Mouse (Mus musculus) c-Kit-negative CD71-positive TER-119-positive erythroid progenitor cells, embryonic 14.5 days (primary cell): ENCODE results near the gene Slc4a1.
"Not testable (repeated sequence)": the region's sequence is repeated elsewhere in the genome, so short reads cannot be mapped to it uniquely, and the experiment has no call there.

ENCODE experiments used
- DNase-seq: peaks from one replicate; pipeline ENCODE4 v3.0.0-alpha.2; 2013; ENCODE audit warnings: low read depth, low spot score

Gene Slc4a1

DNA sequence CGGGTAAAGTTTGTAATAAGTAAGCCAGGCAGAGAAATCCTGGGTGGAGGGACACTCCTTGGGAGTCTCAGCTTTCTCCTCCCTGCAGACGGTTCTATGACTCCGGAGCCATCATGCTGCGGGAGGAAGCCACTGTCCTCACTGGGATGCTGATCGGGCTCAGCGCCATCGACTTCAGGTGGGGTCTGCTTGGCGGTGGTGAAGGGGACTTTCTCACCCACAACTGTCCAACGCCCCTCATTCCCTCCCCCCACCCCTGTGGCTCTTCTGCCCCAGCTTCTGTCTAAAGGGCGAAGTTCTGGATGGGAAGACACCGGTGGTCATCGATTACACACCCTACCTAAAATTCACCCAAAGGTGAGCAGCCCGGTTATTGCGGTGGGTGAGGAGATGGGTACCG is 33.1 kb upstream of the Slc4a1 start:
- DNase-seq: no peak

DNA sequence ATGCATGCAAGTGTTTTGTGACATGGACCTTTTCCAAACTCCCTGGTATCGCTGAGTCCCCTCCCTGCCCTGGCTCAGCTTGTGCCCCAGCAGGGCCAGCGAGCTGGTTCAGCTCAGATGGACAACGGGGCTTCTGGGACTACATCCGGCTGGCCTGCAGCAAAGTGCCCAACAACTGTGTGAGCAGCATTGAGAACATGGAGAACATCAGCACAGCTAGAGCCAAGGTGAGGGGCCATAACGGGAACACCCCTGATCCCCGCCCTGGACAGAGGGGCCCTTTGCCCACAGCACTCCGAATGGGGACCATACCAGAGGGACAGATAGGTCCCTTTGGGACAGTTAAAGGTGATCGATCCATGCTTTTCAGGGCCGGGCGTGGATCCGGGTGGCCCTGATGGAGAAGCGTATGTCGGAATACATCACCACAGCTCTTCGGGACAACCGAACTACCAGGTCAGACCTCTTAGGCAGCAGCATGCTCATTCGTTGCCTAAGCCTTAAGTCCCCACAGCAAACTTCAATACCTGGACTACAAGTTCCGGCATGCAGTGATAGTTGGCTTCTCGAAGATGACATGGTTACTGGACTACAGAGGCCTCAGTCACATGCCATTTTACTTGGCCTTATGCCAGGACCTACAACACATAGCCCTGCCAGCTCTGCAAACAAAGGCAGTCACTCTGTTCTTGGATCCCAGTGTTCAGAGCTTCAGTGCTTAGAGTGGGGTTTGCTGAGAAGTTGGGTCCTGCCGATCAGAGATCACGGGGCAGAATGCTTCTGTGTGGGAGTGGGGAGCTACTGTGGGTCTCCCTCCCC is 32.2 kb upstream of the Slc4a1 start:
- no peak for DNase-seq

DNA sequence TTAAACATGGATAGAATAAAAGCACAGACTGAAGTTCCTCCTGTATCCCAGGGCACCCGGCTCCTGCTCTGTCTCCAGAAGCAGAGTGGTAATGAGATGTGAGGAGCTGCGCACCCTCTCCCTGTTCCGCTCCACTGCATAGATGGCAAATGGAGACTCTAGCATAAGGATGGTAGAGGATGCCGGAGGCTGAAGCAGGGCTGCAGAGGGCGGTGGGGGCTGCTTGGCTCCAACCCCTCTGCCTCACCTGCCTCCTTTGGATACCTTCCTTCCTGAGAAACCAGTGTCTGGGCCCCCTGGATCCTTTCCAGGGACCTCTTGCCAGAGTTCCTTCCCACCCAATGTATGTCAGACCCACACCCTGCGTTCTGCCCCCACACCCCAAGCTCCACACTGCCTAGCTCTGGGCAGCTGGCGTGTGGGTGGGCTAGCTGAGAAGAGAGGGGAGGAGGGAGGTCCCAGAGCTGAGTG is 30.7 kb upstream of the Slc4a1 start:
- no peak for DNase-seq

DNA sequence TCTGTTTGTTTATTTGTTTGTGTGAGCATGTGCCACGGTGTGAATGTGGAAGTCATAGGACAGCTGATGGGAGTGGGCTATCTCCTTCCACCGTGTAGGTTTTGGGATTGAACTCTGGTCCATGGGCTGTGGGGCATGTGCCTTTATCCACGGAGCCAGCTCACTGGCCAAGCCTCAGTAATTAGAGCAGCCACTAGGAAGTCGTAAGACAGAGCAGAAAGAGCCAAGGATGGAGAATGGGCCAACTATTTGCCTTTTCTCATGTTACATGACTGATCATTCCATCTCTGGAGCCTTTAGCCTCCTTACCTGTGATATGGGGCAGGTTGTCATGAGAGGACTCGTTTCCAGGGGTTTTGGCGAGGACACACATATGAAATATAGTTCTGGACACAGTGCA is 30.3 kb upstream of the Slc4a1 start:
- no peak for DNase-seq

- no peak for DNase-seq
These were observed 29.2 kb upstream of the Slc4a1 start for GRCm38 (mm10) chr11:102395250-102395649.

GRCm38 (mm10) chr11:102394421-102395124 is 28.6 kb upstream of the Slc4a1 start:
- DNase-seq: no peak

GRCm38 (mm10) chr11:102393719-102394420 is 27.9 kb upstream of the Slc4a1 start:
- no peak for DNase-seq

GRCm38 (mm10) chr11:102393238-102393634 is 27.2 kb upstream of the Slc4a1 start, which contains the start of gene Rundc3a:
Gene Rundc3a (plus strand): TSS chr11:102393403.
- DNase-seq: no peak

DNA sequence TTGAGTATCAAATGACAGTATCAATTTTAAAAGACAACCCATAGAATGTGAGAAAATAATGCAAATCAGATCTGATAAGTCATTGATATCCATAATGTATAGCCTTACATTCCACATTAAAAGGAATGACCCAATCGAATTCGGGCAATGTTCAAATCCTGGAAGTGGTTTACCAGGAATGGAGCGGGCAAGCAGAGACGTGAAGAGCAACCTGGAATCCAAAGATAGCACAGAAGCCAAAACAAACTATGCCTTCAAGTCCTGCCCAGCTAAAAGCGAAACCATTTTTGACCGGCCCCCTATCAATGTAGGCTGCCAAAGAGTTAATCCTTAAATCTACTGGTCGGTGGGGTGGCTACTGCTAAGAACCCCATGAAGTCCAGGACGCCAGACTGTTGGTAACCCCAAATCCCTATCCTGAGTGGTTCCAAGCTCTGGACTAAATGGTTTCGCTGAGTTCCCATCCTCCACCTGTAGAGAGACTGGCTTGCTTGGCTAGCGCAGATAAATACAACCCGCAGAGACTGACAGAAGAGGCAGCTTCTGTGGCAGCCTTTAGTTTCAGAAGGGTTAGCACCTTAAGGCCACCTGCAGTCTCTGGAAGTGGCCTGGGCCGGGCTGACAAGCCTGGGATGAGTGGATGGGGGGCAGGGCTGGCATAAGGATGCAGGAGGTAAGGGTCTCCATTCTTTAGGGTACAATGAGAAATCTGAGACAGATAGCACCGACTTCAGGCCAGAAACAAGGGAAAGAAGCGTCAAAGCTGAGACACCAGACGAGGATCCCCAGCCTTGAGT is 26.6 kb upstream of the Slc4a1 start:
- DNase-seq: no peak

DNA sequence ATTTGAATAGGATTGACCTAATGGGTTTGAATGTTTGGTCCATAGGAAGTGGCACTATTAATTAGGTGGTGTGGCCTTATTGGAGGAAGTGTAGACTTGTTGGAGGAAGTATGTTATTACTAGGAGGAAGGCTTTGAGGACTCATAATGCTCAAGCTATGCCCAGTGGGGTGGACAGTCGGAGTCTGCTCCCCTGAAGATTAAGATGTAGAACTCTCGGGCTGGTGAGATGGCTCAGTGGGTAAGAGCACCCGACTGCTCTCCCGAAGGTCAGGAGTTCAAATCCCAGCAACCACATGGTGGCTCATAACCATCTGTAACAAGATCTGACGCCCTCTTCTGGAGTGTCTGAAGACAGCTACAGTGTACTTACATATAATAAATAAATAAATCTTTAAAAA is 23.4 kb upstream of the Slc4a1 start:
- not testable (repeated sequence) for DNase-seq

DNA sequence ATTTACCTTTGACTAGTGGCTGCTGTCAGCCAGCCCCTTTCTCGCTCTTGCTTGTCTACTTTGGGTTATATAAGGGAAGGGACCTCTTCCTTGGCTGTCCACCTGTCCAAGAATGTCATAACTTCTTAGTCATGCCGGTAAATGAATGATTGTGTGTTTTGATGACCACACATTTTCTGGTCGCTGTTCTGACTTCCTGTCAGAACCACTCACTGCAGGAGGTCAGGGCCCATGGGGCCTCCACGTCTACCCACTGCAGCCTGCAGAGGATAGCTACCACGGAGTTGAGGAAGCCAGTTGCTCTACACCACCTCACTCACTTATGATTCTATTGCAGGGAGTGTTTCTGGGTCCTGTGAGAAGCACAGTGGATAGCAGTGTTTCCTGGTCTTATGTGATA is 20.1 kb upstream of the Slc4a1 start:
- no peak for DNase-seq

DNA sequence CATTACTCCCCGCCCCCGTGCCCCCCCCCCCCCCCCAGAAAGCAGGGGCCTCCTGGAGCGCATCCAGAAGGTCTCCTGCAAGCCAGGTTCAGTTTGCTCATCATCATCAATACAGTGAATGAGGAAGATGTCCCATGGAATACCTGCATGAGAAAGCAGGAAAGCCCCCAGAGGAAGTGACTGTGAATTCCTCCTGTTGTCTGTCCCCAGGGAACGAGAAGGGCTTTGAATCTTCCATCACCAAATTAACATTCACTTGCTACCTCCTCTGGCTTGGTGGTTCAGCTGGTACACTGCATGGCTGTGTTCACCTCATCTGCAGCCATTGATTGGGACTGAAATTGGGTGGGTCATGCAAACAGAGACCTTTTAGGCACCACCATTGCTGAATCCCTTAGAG is 19.1 kb upstream of the Slc4a1 start:
- no peak for DNase-seq

GRCm38 (mm10) chr11:102384418-102384817 is 18.4 kb upstream of the Slc4a1 start:
- no peak for DNase-seq

GRCm38 (mm10) chr11:102383365-102384136 is 17.5 kb upstream of the Slc4a1 start:
- DNase-seq: no peak

- no peak for DNase-seq
These were observed 16.8 kb upstream of the Slc4a1 start for GRCm38 (mm10) chr11:102382794-102383193.

GRCm38 (mm10) chr11:102381341-102382100 is 15.5 kb upstream of the Slc4a1 start:
- no peak for DNase-seq

DNA sequence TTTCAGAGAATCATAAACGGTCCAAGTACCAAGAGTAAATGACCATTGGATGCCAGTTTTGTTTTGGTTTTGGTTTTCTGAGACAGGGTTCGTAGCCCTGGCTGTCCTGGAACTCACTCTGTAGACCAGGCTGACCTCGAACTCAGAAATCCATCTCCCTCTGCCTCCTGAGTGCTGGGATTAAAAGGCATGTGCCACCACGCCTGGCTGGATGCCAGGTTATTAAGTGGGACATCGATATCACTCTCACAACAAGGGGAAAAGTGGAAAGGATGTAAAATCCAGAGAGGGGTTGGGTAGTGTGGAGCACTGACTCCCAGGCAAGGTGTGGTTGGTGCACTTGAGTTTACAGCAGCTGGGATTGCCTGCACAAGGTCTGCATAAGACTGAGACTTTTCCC is 14.1 kb upstream of the Slc4a1 start:
- DNase-seq: no peak

DNA sequence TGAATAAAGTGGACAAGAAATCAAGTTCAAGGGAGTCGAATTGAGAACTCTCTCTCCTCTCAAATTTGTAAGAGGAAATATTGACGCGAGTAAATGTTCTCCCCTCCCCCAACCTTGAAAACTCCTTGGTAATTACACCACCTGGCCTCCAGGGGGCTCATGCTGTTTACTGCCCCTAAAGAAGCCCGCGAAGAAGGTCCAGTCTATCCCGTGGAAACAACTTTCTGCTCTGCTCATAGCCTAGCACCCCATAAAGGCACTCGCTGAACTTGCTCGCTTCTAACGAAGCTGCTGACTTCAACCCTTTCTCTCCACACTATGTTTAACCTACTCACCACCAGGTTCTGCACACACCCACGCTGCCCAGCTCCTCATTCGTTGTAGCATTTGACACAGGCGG is 11.2 kb upstream of the Slc4a1 start:
- peak; percentile 71 for DNase-seq

GRCm38 (mm10) chr11:102376196-102376835 is 10.3 kb upstream of the Slc4a1 start:
- peak; percentile 56 for DNase-seq
